Mouse (Mus musculus) MEL (cell line): ENCODE results near the gene Pigb. TPM values are rescaled to one million over a fixed set of nuclear protein-coding genes. Genes with fewer than 3 reads are reported as not detected.

Experiments used
- DNase-seq: peaks from one replicate; pipeline ENCODE4 v3.0.0; 2011; ENCODE audit warnings: low read depth, low spot score
- H3K27ac ChIP-seq: 2 replicates; pipeline ENCODE4 v1.5.1; 2012; ENCODE audit warnings: low read depth, mild to moderate bottlenecking, control low read depth, low read length, moderate library complexity; ENCODE audit not compliant: control insufficient read depth
- H3K27me3 ChIP-seq, 2 experiments: fragments of 150-350 bp in 1 of 2; sonication (generic) in 1 of 2; 2 replicates each; pipeline ENCODE4 v1.6.1; 2012; ENCODE audit warnings: low read length in 2 of 2, mild to moderate bottlenecking in 2 of 2, improper control_type of control experiment in 1 of 2, moderate library complexity in 1 of 2; ENCODE audit not compliant: insufficient read depth in 2 of 2, control insufficient read depth in 1 of 2
- H3K36me3 ChIP-seq, 2 experiments: 2 replicates each; pipeline ENCODE4 v1.6.1; 2012 to 2014; ENCODE audit warnings: low read length in 2 of 2, improper control_type of control experiment in 1 of 2, inconsistent platforms in 1 of 2, mild to moderate bottlenecking in 1 of 2; ENCODE audit not compliant: insufficient read depth in 2 of 2, control insufficient read depth in 1 of 2
- H3K4me1 ChIP-seq, 2 experiments: fragments of 150-350 bp in 1 of 2; sonication (generic) in 1 of 2; 2 replicates each; pipeline ENCODE4 v1.6.1; 2012; ENCODE audit warnings: low read length in 2 of 2, improper control_type of control experiment in 1 of 2, mild to moderate bottlenecking in 1 of 2; ENCODE audit not compliant: insufficient read depth in 2 of 2, control insufficient read depth in 1 of 2
- H3K4me3 ChIP-seq, 2 experiments: fragments of 150-350 bp in 1 of 2; sonication (generic) in 1 of 2; 2 replicates each; pipeline ENCODE4 v1.5.1; 2012; ENCODE audit warnings: low read depth in 2 of 2, low read length in 2 of 2, mild to moderate bottlenecking in 2 of 2, moderate library complexity in 2 of 2, control low read depth in 1 of 2, improper control_type of control experiment in 1 of 2; ENCODE audit not compliant: control insufficient read depth in 1 of 2, insufficient read depth in 1 of 2
- H3K79me2 ChIP-seq: 2 replicates; pipeline ENCODE4 v1.6.1; 2012; ENCODE audit warnings: mild to moderate bottlenecking, low read length, moderate library complexity; ENCODE audit not compliant: control insufficient read depth, poor library complexity, insufficient read depth
- H3K9ac ChIP-seq: 2 replicates; pipeline ENCODE4 v1.6.1; 2012; ENCODE audit warnings: low read depth, mild to moderate bottlenecking, control low read depth, low read length, moderate library complexity; ENCODE audit not compliant: control insufficient read depth, poor library complexity, severe bottlenecking
- H3K9me3 ChIP-seq: fragments of 150-350 bp; sonication (generic); replicated peaks from 2 replicates; pipeline ENCODE4 v1.6.1; 2012; ENCODE audit warnings: mild to moderate bottlenecking, low read length, improper control_type of control experiment, moderate library complexity; ENCODE audit not compliant: insufficient read depth
- CHD2 ChIP-seq: IDR thresholded peaks from 2 replicates; pipeline ENCODE4 v1.6.1; 2011; ENCODE audit warnings: low read length, improper control_type of control experiment
- CTCF ChIP-seq, 3 experiments: IDR thresholded peaks in 2 of 3; conservative IDR thresholded peaks in 1 of 3; 2 replicates each; pipeline ENCODE4 v1.5.1; 2011 to 2012; ENCODE audit warnings: low read length in 3 of 3, low read depth in 2 of 3, mild to moderate bottlenecking in 2 of 3, improper control_type of control experiment in 1 of 3, inconsistent platforms in 1 of 3, mixed read lengths in 1 of 3, moderate library complexity in 1 of 3; ENCODE audit not compliant: control insufficient read depth in 1 of 3, insufficient read depth in 1 of 3, poor library complexity in 1 of 3, severe bottlenecking in 1 of 3
- ELF1 ChIP-seq: IDR thresholded peaks from 2 replicates; pipeline ENCODE4 v1.6.1; 2014; ENCODE audit warnings: low read depth, mild to moderate bottlenecking, inconsistent platforms, low read length, improper control_type of control experiment, moderate library complexity
- ETS1 ChIP-seq: IDR thresholded peaks from 2 replicates; pipeline ENCODE4 v1.6.1; 2012; ENCODE audit warnings: low read depth, mild to moderate bottlenecking, inconsistent platforms, low read length, improper control_type of control experiment, moderate library complexity
- GABPA ChIP-seq: IDR thresholded peaks from 2 replicates; pipeline ENCODE4 v1.6.1; 2012; ENCODE audit warnings: low read depth, mild to moderate bottlenecking, inconsistent platforms, low read length, improper control_type of control experiment, moderate library complexity
- GATA1 ChIP-seq: IDR thresholded peaks from 2 replicates; pipeline ENCODE4 v1.6.1; 2011; ENCODE audit warnings: low read depth, low read length, improper control_type of control experiment
- JUND ChIP-seq: IDR thresholded peaks from 2 replicates; pipeline ENCODE4 v1.6.1; 2011; ENCODE audit warnings: low read depth, mild to moderate bottlenecking, improper control_type of control experiment, low read length
- MAFK ChIP-seq: IDR thresholded peaks from 2 replicates; pipeline ENCODE4 v1.6.1; 2011; ENCODE audit warnings: low read depth, mild to moderate bottlenecking, low read length, improper control_type of control experiment, borderline replicate concordance
- MAX ChIP-seq: IDR thresholded peaks from 2 replicates; pipeline ENCODE4 v1.6.1; 2011; ENCODE audit warnings: low read length, improper control_type of control experiment
- MEF2A ChIP-seq: IDR thresholded peaks from 2 replicates; pipeline ENCODE4 v1.6.1; 2014; ENCODE audit warnings: low read depth, mild to moderate bottlenecking, inconsistent platforms, low read length, improper control_type of control experiment; ENCODE audit not compliant: poor library complexity, insufficient replicate concordance, severe bottlenecking; ENCODE audit errors: extremely low read depth
- MYB ChIP-seq: IDR thresholded peaks from 2 replicates; pipeline ENCODE4 v1.6.1; 2011; ENCODE audit warnings: mild to moderate bottlenecking, low read depth, low read length, improper control_type of control experiment
- POLR2AphosphoS2 ChIP-seq: IDR thresholded peaks from 2 replicates; pipeline ENCODE4 v1.6.1; 2011; ENCODE audit warnings: low read length, improper control_type of control experiment
- POLR2AphosphoS5 ChIP-seq: IDR thresholded peaks from 2 replicates; pipeline ENCODE4 v1.6.1; 2012; ENCODE audit warnings: low read depth, borderline replicate concordance, mild to moderate bottlenecking, inconsistent platforms, low read length, moderate library complexity, mixed read lengths
- RAD21 ChIP-seq: IDR thresholded peaks from 2 replicates; pipeline ENCODE4 v1.6.1; 2011; ENCODE audit warnings: mild to moderate bottlenecking, low read depth, low read length, improper control_type of control experiment
- SMC3 ChIP-seq: IDR thresholded peaks from 2 replicates; pipeline ENCODE4 v1.6.1; 2011; ENCODE audit warnings: low read depth, low read length, improper control_type of control experiment
- TCF12 ChIP-seq: IDR thresholded peaks from 2 replicates; pipeline ENCODE4 v1.6.1; 2014; ENCODE audit warnings: low read depth, mild to moderate bottlenecking, inconsistent platforms, low read length, improper control_type of control experiment, moderate library complexity
- UBTF ChIP-seq: IDR thresholded peaks from 2 replicates; pipeline ENCODE4 v1.6.1; 2012; ENCODE audit warnings: low read depth, mild to moderate bottlenecking, inconsistent platforms, low read length, improper control_type of control experiment, moderate library complexity, borderline replicate concordance; ENCODE audit not compliant: insufficient read depth
- USF2 ChIP-seq, 2 experiments: IDR thresholded peaks; 2 replicates each; pipeline ENCODE4 v1.6.1; 2011 to 2012; ENCODE audit warnings: improper control_type of control experiment in 2 of 2, low read length in 2 of 2, borderline replicate concordance in 1 of 2, inconsistent platforms in 1 of 2, low read depth in 1 of 2, mild to moderate bottlenecking in 1 of 2; ENCODE audit not compliant: insufficient read depth in 1 of 2
- ZKSCAN1 ChIP-seq: IDR thresholded peaks from 2 replicates; pipeline ENCODE4 v1.6.1; 2012; ENCODE audit warnings: low read depth, mild to moderate bottlenecking, inconsistent platforms, low read length, improper control_type of control experiment, moderate library complexity
- ZMIZ1 ChIP-seq: IDR thresholded peaks from 2 replicates; pipeline ENCODE4 v1.6.1; 2012; ENCODE audit warnings: low read depth, mild to moderate bottlenecking, inconsistent platforms, low read length, improper control_type of control experiment, moderate library complexity
- ZNF384 ChIP-seq: IDR thresholded peaks from 2 replicates; pipeline ENCODE4 v1.6.1; 2012; ENCODE audit warnings: low read depth, mild to moderate bottlenecking, inconsistent platforms, low read length, improper control_type of control experiment
- polyA plus RNA-seq, 2 experiments: library from polyadenylated mRNA; stranded (reverse) in 1 of 2; unstranded in 1 of 2; fragments of >175 nt in 1 of 2; fragments of >200 nt in 1 of 2; gene quantifications; 2 replicates each; pipeline versions ENCODE4 v1.2.1 to v1.2.4; 2012; ENCODE audit warnings: low replicate concordance in 2 of 2, low read depth in 1 of 2; ENCODE audit not compliant: insufficient read length in 2 of 2, insufficient read depth in 1 of 2, missing spikeins in 1 of 2
- total RNA-seq: library from RNA; depleted of rRNA; stranded (reverse); fragments of 300-350 nt; gene quantifications from 2 replicates; pipeline ENCODE4 v1.2.3, GENCODE M21; 2012

Pigb gene
- total and polyA plus RNA-seq, 3 experiments: 3.7 to 12.0 TPM; not detected in 1

GRCm38 (mm10) chr9:72985250-72986220 is 54.6 kb downstream of the Pigb start, which contains the start of the genes Ccpg1os and Ccpg1 (continued):
- no peak for TF ChIP-seq USF2 (IDR thresholded peaks at IDR 0.05; ENCODE audit: borderline replicate concordance in 1 of 2, insufficient read depth in 1 of 2, low read depth in 1 of 2, low read length in 2 of 2)
- no peak for TF ChIP-seq POLR2AphosphoS5
- no peak for TF ChIP-seq GATA1
- TF ChIP-seq CTCF (IDR thresholded peaks at IDR 0.05 in 2 of 3, conservative IDR thresholded peaks at IDR 0.05 in 1 of 3; ENCODE audit: control insufficient read depth in 1 of 3, insufficient read depth in 1 of 3, low read depth in 2 of 3, low read length in 3 of 3, poor library complexity in 1 of 3, severe bottlenecking in 1 of 3): no peak
- TF ChIP-seq ZMIZ1: no peak
- peak; percentile 86 for TF ChIP-seq MAX
- TF ChIP-seq CHD2: no peak
- TF ChIP-seq MYB: no peak
- TF ChIP-seq POLR2AphosphoS2: no peak
- peak; percentile 94 for TF ChIP-seq ELF1
- no peak for TF ChIP-seq ZNF384
- peak; percentile 77 for TF ChIP-seq ETS1
- no peak for TF ChIP-seq ZKSCAN1
- TF ChIP-seq MAFK: no peak
- TF ChIP-seq GABPA: no peak
- TF ChIP-seq RAD21: no peak

GRCm38 (mm10) chr9:72983066-72983465 is 57.1 kb downstream of the Pigb start:
- Histone ChIP-seq H3K27me3 (no peaks in the 10 kb centered on the region), H3K9me3 (no peaks in the 10 kb centered on the region), H3K9ac (no peak overlapping the region), H3K4me1 (peaks cover 0 to 7% of the 10 kb centered on the region in 2 experiments; a peak in 2 of 4 replicates), H3K36me3 (peaks cover 0 to 11% of the 10 kb centered on the region in 2 experiments; a peak in 2 of 4 replicates), H3K4me3 (no peak overlapping the region), H3K79me2 (no peaks in the 10 kb centered on the region), H3K27ac (no peak overlapping the region)
- TF ChIP-seq SMC3 (peak; percentile 45), RAD21 (no peak), TCF12 (no peak), JUND (no peak), MAFK (no peak), MEF2A (no peak), CTCF (IDR thresholded peaks at IDR 0.05 in 2 of 3, conservative IDR thresholded peaks at IDR 0.05 in 1 of 3; ENCODE audit: control insufficient read depth in 1 of 3, insufficient read depth in 1 of 3, low read depth in 2 of 3, low read length in 3 of 3, poor library complexity in 1 of 3, severe bottlenecking in 1 of 3) (peak in 1 of 3 experiments; percentile 28; a peak in 2 of 6 replicates), UBTF (no peak), ZMIZ1 (no peak), GATA1 (no peak)
- no peak for DNase-seq
